Mouse (Mus musculus): Measurements from ENCODE around the gene Ptprb. TPM values are rescaled to one million over a fixed set of nuclear protein-coding genes. Genes with fewer than 3 reads are reported as not detected.

Gene Ptprb
- total and polyA plus RNA-seq, 3 experiments: 14.8 to 66.3 (median 63.1) TPM

- no peak for DNase-seq
- Histone ChIP-seq H3K79me2 (replicated peaks; ENCODE audit: control insufficient read depth, insufficient read depth, low read length) (no peaks in the 10 kb centered on the region), H3K27me3 (ENCODE audit: control insufficient read depth, insufficient read depth, low read length) (no peaks in the 10 kb centered on the region), H3K27ac (no peak overlapping the region), H3K4me3 (no peak overlapping the region), H3K4me1 (ENCODE audit: control insufficient read depth, insufficient read depth, low read length) (no peaks in the 10 kb centered on the region), H3K9ac (ENCODE audit: low read depth, low read length) (no peak overlapping the region), H3K36me3 (ENCODE audit: control insufficient read depth, insufficient read depth, low read length) (no peaks in the 10 kb centered on the region; the same call in 1 of the 2 replicates)
- intact Hi-C loops (cut with DNase I): no loop called here
- WGBS: 48% methylated on average over 13 of the region's 13 CpGs
- TF ChIP-seq CTCF (IDR thresholded peaks at IDR 0.05) (no peak), EP300 (IDR thresholded peaks at IDR 0.05; ENCODE audit: insufficient read depth, low read depth, low read length) (no peak)
These were observed 75.2 kb downstream of the Ptprb start for GRCm38 (mm10) chr10:116350532-116350931.

- Histone ChIP-seq H3K27ac (no peak overlapping the region), H3K79me2 (replicated peaks; ENCODE audit: control insufficient read depth, insufficient read depth, low read length) (no peaks in the 10 kb centered on the region), H3K27me3 (ENCODE audit: control insufficient read depth, insufficient read depth, low read length) (no peaks in the 10 kb centered on the region), H3K9ac (ENCODE audit: low read depth, low read length) (no peak overlapping the region), H3K36me3 (ENCODE audit: control insufficient read depth, insufficient read depth, low read length) (no peaks in the 10 kb centered on the region), H3K4me3 (no peak overlapping the region), H3K4me1 (ENCODE audit: control insufficient read depth, insufficient read depth, low read length) (no peaks in the 10 kb centered on the region)
- DNase-seq: no peak
- TF ChIP-seq POLR2A (IDR thresholded peaks at IDR 0.05; ENCODE audit: insufficient read depth, low read depth, low read length) (no peak), EP300 (IDR thresholded peaks at IDR 0.05; ENCODE audit: insufficient read depth, low read depth, low read length) (no peak), CTCF (IDR thresholded peaks at IDR 0.05) (no peak)
- 62% methylated on average over 5 of the region's 5 CpGs for WGBS
- intact Hi-C loops (cut with DNase I): no loop called here
These were observed 79.0 kb downstream of the Ptprb start for GRCm38 (mm10) chr10:116354372-116354771.

DNA sequence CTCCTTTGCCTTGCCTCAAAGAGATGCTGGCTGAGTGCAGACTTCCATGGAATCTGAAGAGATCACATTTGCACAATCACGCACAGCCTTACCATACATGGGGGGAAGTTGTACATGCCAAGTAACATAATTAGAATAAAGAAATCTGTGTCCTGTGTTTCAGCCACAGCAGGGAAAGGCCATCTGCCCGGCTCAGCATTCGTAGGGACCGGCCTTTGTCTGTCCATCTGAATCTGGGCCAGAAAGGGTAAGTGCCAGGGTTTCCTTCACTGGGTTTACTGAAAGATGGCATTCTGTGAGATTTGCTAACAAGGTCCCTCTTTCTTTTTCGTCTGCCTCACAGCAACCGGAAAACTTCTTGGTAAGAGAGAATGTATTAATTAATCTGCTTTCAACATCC, 86.9 kb downstream of the Ptprb start:
- Histone ChIP-seq H3K27me3 (ENCODE audit: control insufficient read depth, insufficient read depth, low read length) (no peaks in the 10 kb centered on the region), H3K4me3 (no peak overlapping the region)
- intact Hi-C loops (cut with DNase I): no loop called here

GRCm38 (mm10) chr10:116362645-116363044, 87.3 kb downstream of the Ptprb start:
- no peak for DNase-seq
- TF ChIP-seq EP300 (IDR thresholded peaks at IDR 0.05; ENCODE audit: insufficient read depth, low read depth, low read length): no peak
- no peak for TF ChIP-seq CTCF (IDR thresholded peaks at IDR 0.05)
- no peak for TF ChIP-seq POLR2A (IDR thresholded peaks at IDR 0.05; ENCODE audit: insufficient read depth, low read depth, low read length)
- WGBS: 92% methylated on average over 8 of the region's 8 CpGs

More for the DNA sequence above, 86.9 kb downstream of the Ptprb start:
- Histone ChIP-seq H3K9ac (ENCODE audit: low read depth, low read length) (no peak overlapping the region), H3K36me3 (ENCODE audit: control insufficient read depth, insufficient read depth, low read length) (no peaks in the 10 kb centered on the region), H3K79me2 (replicated peaks; ENCODE audit: control insufficient read depth, insufficient read depth, low read length) (no peaks in the 10 kb centered on the region), H3K27ac (no peak overlapping the region), H3K4me1 (ENCODE audit: control insufficient read depth, insufficient read depth, low read length) (no peaks in the 10 kb centered on the region)
- 82% methylated on average over 6 of the region's 6 CpGs for WGBS
- DNase-seq: no peak
- no peak for TF ChIP-seq EP300 (IDR thresholded peaks at IDR 0.05; ENCODE audit: insufficient read depth, low read depth, low read length)
- no peak for TF ChIP-seq POLR2A (IDR thresholded peaks at IDR 0.05; ENCODE audit: insufficient read depth, low read depth, low read length)
- TF ChIP-seq CTCF (IDR thresholded peaks at IDR 0.05): no peak

GRCm38 (mm10) chr10:116364759-116365158, 89.4 kb downstream of the Ptprb start:
- Histone ChIP-seq H3K9ac (ENCODE audit: low read depth, low read length) (no peak overlapping the region), H3K4me3 (no peak overlapping the region), H3K79me2 (replicated peaks; ENCODE audit: control insufficient read depth, insufficient read depth, low read length) (no peaks in the 10 kb centered on the region), H3K36me3 (ENCODE audit: control insufficient read depth, insufficient read depth, low read length) (no peaks in the 10 kb centered on the region), H3K27me3 (ENCODE audit: control insufficient read depth, insufficient read depth, low read length) (no peaks in the 10 kb centered on the region), H3K4me1 (ENCODE audit: control insufficient read depth, insufficient read depth, low read length) (no peaks in the 10 kb centered on the region), H3K27ac (no peak overlapping the region)
- peak in 1 of 2 experiments; percentile 4 for DNase-seq
- intact Hi-C loops (cut with DNase I): loop anchor here (2.0 kb wide), 1 partner anchor 16 kb away; no protein-coding TSS in a partner anchor
- no peak for TF ChIP-seq CTCF (IDR thresholded peaks at IDR 0.05)
- TF ChIP-seq POLR2A (IDR thresholded peaks at IDR 0.05; ENCODE audit: insufficient read depth, low read depth, low read length): no peak
- no peak for TF ChIP-seq EP300 (IDR thresholded peaks at IDR 0.05; ENCODE audit: insufficient read depth, low read depth, low read length)
- WGBS: 38% methylated on average over 7 of the region's 7 CpGs

More at GRCm38 (mm10) chr10:116362645-116363044, 87.3 kb downstream of the Ptprb start:
- intact Hi-C loops (cut with DNase I): no loop called here
- no peaks in the 10 kb centered on the region for H3K79me2 ChIP-seq (replicated peaks; ENCODE audit: control insufficient read depth, insufficient read depth, low read length)
- no peaks in the 10 kb centered on the region for H3K36me3 ChIP-seq (ENCODE audit: control insufficient read depth, insufficient read depth, low read length)
- no peaks in the 10 kb centered on the region for H3K4me1 ChIP-seq (ENCODE audit: control insufficient read depth, insufficient read depth, low read length)
- H3K27ac ChIP-seq: no peak overlapping the region
- H3K9ac ChIP-seq (ENCODE audit: low read depth, low read length): no peak overlapping the region
- no peaks in the 10 kb centered on the region for H3K27me3 ChIP-seq (ENCODE audit: control insufficient read depth, insufficient read depth, low read length)
- H3K4me3 ChIP-seq: no peak overlapping the region

DNA sequence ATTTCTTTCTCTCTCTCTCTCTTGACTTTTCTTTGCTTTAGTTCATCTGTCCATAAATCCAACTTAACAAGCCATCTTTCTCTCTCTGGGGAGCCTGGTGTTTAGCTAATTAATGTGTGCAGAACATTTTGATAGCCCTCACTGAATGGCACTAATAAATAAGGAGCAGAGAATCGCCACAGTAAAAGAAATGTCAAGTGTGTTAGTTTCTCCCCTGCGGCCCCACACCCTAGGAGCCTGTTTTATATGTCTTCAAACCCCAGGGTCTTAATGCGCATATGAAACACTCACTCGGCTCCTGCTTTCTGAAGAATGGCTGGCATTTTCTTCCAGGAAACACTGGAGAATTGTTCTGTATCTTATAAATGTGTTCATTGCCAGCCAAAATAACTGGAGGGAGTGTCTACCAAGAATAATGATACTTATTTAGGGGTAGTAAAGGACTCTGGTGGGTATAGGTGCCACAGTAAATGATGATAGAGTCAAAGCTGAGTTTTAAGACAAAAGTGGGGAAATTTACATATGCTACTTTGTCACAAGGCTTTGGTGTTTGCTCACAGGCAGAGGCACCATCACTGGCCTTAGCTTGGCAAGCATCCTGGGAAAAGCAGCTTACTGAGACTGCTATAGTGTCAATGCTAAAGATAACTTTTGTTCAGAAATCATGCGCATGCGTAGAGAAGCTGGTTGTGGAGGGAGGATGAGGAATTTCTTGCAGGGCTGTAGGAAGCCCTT, 95.8 kb downstream of the Ptprb start:
- intact Hi-C loops (cut with DNase I): no loop called here
- H3K4me3 ChIP-seq: no peak overlapping the region
- no peak for DNase-seq
- no peak overlapping the region for H3K27ac ChIP-seq
- no peak overlapping the region for H3K9ac ChIP-seq (ENCODE audit: low read depth, low read length)
- no peaks in the 10 kb centered on the region for H3K27me3 ChIP-seq (ENCODE audit: control insufficient read depth, insufficient read depth, low read length)
- TF ChIP-seq EP300 (IDR thresholded peaks at IDR 0.05; ENCODE audit: insufficient read depth, low read depth, low read length): no peak
- TF ChIP-seq CTCF (IDR thresholded peaks at IDR 0.05): no peak
- TF ChIP-seq POLR2A (IDR thresholded peaks at IDR 0.05; ENCODE audit: insufficient read depth, low read depth, low read length): no peak
- H3K4me1 ChIP-seq (ENCODE audit: control insufficient read depth, insufficient read depth, low read length): no peaks in the 10 kb centered on the region
- no peaks in the 10 kb centered on the region for H3K79me2 ChIP-seq (replicated peaks; ENCODE audit: control insufficient read depth, insufficient read depth, low read length)
- WGBS: 68% methylated on average over 6 of the region's 6 CpGs
- H3K36me3 ChIP-seq (ENCODE audit: control insufficient read depth, insufficient read depth, low read length): 0 out of 2 replicates have a peak, but pooled peaks cover 2% of the 10 kb centered on the region
